Mouse (Mus musculus): ENCODE results near the gene Syt1. TPM values are rescaled to one million over a fixed set of nuclear protein-coding genes. Genes with fewer than 3 reads are reported as not detected.

The Syt1 gene
- polyA plus RNA-seq, 1 experiment: not detected

DNA sequence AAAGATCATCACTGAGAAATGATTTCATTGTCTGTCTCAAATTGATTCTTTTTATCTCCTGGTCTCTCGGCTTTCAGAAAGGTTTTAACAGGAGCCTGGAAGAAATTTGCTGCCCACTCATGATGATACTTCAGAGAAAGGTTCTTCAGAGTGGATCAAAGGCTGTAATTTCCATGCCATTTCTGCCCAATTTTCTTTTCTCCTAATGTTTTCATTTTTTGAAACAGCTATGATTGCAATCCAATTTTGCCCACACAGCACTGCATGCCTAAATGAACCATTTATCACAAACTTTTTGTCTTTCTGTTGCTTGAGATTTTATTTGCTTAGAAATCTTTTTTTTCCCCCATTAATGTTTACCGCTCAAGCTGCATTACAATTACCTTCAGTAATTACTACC, 257.5 kb downstream of the Syt1 start:
- no peaks in the 10 kb centered on the region for H3K4me1 ChIP-seq (ENCODE audit: control insufficient read depth, insufficient read depth, insufficient read length, low read length)
- H3K4me3 ChIP-seq (ENCODE audit: insufficient read depth, low read depth, low read length): no peak overlapping the region
- H3K27ac ChIP-seq (replicated peaks; ENCODE audit: low read depth, low read length): no peak overlapping the region

- no peaks in the 10 kb centered on the region for H3K4me1 ChIP-seq (ENCODE audit: control insufficient read depth, insufficient read depth, insufficient read length, low read length)
- no peak overlapping the region for H3K4me3 ChIP-seq (ENCODE audit: insufficient read depth, low read depth, low read length)
- no peak overlapping the region for H3K27ac ChIP-seq (replicated peaks; ENCODE audit: low read depth, low read length)
These were observed 267.0 kb downstream of the Syt1 start for GRCm38 (mm10) chr10:108743759-108744158.

- Histone ChIP-seq H3K4me1 (ENCODE audit: control insufficient read depth, insufficient read depth, insufficient read length, low read length) (no peaks in the 10 kb centered on the region), H3K27ac (replicated peaks; ENCODE audit: low read depth, low read length) (no peak overlapping the region), H3K4me3 (ENCODE audit: insufficient read depth, low read depth, low read length) (no peak overlapping the region)
These were observed 276.8 kb downstream of the Syt1 start for GRCm38 (mm10) chr10:108733982-108734381.

DNA sequence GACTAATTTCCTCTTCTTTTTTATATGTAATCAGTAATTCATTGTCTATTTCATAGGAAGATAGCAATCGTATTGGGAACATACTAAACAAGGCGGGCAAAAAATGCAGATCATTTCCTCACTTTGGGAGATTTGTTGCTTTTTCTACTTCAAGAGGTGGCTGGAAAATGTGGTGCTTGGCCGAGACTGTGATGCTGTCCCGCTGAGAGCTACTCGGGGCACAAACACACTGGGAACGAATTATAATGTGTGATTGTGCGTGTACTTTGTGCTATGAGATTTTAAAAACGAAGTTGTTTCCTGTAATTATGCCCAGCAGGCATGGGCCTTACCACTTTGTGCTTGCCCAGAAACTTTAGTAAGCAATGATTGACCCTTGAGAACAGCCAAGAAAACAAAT, 281.8 kb downstream of the Syt1 start:
- Histone ChIP-seq H3K27ac (replicated peaks; ENCODE audit: low read depth, low read length) (no peak overlapping the region), H3K4me3 (ENCODE audit: insufficient read depth, low read depth, low read length) (no peak overlapping the region), H3K4me1 (ENCODE audit: control insufficient read depth, insufficient read depth, insufficient read length, low read length) (no peaks in the 10 kb centered on the region)

GRCm38 (mm10) chr10:108726391-108726790, 284.4 kb downstream of the Syt1 start:
- no peak overlapping the region for H3K27ac ChIP-seq (replicated peaks; ENCODE audit: low read depth, low read length)
- no peaks in the 10 kb centered on the region for H3K4me1 ChIP-seq (ENCODE audit: control insufficient read depth, insufficient read depth, insufficient read length, low read length)

DNA sequence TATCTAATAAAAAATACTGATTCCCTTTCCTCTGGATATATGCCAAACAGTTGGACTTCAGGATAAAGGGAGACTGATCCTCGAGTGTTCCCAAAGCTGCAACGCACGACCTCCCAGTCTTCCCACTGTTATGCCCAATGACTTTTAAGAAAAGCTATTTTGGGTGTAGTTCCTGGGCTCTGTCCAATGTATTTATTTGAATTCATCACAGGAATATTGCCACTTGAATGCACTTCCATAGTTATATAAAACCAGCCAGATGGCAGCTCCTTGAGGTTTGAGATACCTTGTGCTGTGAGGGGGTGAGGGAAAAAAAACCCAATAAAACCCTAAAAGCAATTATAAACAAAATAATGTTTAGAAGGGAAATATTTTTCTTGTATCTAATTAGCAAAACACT, 285.9 kb downstream of the Syt1 start:
- Histone ChIP-seq H3K4me1 (ENCODE audit: control insufficient read depth, insufficient read depth, insufficient read length, low read length) (no peaks in the 10 kb centered on the region), H3K4me3 (ENCODE audit: insufficient read depth, low read depth, low read length) (no peak overlapping the region), H3K27ac (replicated peaks; ENCODE audit: low read depth, low read length) (no peak overlapping the region)

More at GRCm38 (mm10) chr10:108726391-108726790, 284.4 kb downstream of the Syt1 start:
- no peak overlapping the region for H3K4me3 ChIP-seq (ENCODE audit: insufficient read depth, low read depth, low read length)

GRCm38 (mm10) chr10:108710514-108710913, 300.3 kb downstream of the Syt1 start:
- no peak overlapping the region for H3K4me3 ChIP-seq (ENCODE audit: insufficient read depth, low read depth, low read length)
- no peak overlapping the region for H3K27ac ChIP-seq (replicated peaks; ENCODE audit: low read depth, low read length)
- no peaks in the 10 kb centered on the region for H3K4me1 ChIP-seq (ENCODE audit: control insufficient read depth, insufficient read depth, insufficient read length, low read length)

GRCm38 (mm10) chr10:108705658-108706057, 305.1 kb downstream of the Syt1 start:
- H3K4me1 ChIP-seq (ENCODE audit: control insufficient read depth, insufficient read depth, insufficient read length, low read length): no peaks in the 10 kb centered on the region
- H3K4me3 ChIP-seq (ENCODE audit: insufficient read depth, low read depth, low read length): no peak overlapping the region
- H3K27ac ChIP-seq (replicated peaks; ENCODE audit: low read depth, low read length): no peak overlapping the region

DNA sequence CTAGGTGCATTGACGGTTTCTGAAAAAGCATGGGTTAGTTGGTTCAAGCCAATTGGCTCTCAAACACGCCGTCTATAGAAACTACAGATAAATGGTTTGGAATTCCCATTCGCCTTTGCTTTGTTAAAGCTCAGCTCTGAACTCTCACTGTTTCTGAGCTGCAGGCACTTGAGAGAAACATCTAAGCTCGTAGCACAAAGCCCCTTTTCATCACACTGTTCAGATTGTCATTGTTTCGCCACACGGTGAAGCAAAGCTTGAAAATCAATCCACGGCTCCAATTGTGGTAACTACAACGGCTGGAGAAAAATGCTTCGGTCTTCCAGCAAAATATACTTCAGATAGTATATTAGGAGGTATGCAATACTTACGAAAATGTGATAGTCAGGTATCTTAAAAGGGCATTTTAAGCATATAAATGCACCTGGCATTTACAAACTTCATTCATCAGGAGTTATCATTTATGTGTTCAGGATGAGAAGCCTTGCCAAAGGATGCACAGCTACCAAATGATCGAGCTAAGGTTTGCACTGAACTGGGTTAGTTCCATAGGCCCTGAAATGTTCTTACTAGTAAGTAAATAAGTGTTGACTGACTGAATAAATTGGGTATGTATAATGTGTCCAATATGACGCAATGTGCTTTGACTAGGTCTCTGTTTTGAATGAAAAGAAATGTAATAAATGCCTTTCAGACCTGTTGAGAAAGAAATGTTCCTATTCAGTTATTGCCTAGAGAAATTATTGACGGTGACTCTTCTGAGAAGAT, 309.2 kb downstream of the Syt1 start:
- Histone ChIP-seq H3K4me1 (ENCODE audit: control insufficient read depth, insufficient read depth, insufficient read length, low read length) (no peaks in the 10 kb centered on the region), H3K27ac (replicated peaks; ENCODE audit: low read depth, low read length) (no peak overlapping the region), H3K4me3 (ENCODE audit: insufficient read depth, low read depth, low read length) (no peak overlapping the region)

DNA sequence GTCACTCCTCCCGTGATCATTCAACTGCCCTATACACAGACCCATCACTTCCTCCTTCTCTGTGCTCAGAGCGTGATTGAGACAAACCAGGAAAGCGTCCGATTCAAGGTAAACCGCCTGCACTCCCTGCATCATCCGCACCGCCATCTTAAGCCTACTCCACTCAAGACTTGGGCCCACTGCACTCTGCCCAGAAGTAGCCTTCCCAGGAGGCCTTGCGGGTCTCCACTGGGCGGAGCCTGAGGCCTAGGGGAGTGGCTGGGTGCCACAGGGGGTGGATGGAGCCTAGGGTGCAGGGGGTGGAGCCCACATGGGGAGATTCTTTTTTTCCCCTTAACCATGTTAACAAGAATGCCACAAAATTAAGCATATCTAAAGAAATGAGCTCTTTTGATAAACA, 310.8 kb downstream of the Syt1 start, which contains the start of gene Gm5136:
Gene Gm5136, minus strand, starts transcription at position 215 of the 400 bp plus-strand sequence.
- Histone ChIP-seq H3K4me1 (ENCODE audit: control insufficient read depth, insufficient read depth, insufficient read length, low read length) (no peaks in the 10 kb centered on the region), H3K27ac (replicated peaks; ENCODE audit: low read depth, low read length) (no peak within 1 kb of the TSS), H3K4me3 (ENCODE audit: insufficient read depth, low read depth, low read length) (no peak within 1 kb of the TSS)

- Histone ChIP-seq H3K4me3 (ENCODE audit: insufficient read depth, low read depth, low read length) (no peak overlapping the region), H3K4me1 (ENCODE audit: control insufficient read depth, insufficient read depth, insufficient read length, low read length) (no peaks in the 10 kb centered on the region), H3K27ac (replicated peaks; ENCODE audit: low read depth, low read length) (no peak overlapping the region)
These were observed 313.7 kb downstream of the Syt1 start for GRCm38 (mm10) chr10:108697062-108697461.

- Histone ChIP-seq H3K27ac (replicated peaks; ENCODE audit: low read depth, low read length) (no peak overlapping the region), H3K4me3 (ENCODE audit: insufficient read depth, low read depth, low read length) (no peak overlapping the region), H3K4me1 (ENCODE audit: control insufficient read depth, insufficient read depth, insufficient read length, low read length) (no peaks in the 10 kb centered on the region)
These were observed 319.8 kb downstream of the Syt1 start for GRCm38 (mm10) chr10:108690954-108691353.

GRCm38 (mm10) chr10:108686696-108687095, 324.1 kb downstream of the Syt1 start:
- no peak overlapping the region for H3K4me3 ChIP-seq (ENCODE audit: insufficient read depth, low read depth, low read length)
- H3K4me1 ChIP-seq (ENCODE audit: control insufficient read depth, insufficient read depth, insufficient read length, low read length): no peaks in the 10 kb centered on the region
- H3K27ac ChIP-seq (replicated peaks; ENCODE audit: low read depth, low read length): no peak overlapping the region

DNA sequence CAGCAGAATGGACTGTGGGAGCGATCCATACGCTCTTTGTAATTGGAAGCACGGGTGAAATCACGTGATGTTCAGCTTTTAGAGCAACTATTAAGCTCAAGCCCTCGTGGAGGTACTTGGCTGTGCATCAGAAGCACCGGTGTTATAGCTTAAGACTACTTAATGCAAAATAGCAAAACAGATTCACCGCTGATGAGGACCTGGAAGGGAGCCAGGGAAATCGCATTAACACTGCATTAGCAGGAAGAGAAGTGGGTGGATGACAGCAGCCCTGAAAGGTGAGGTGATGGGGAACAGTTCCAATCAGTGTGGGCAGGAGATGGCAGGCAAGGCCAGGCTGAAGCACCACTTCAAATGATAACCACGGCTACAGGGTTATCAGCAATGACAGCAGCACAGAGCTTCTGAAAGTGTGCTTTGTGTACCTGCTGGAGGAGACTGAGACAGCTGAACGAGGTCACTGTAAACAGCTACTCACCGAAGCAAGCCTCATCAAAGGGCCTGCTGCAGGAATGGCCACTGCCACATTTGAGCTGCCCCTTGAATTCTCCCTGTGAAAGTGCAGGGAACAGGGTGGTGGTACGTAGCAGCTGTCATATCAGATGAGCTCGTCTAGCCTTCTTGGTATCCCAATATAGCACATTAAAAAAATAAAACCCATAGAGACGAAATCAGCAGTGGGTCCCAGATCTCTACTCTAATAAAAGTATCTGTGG, 330.9 kb downstream of the Syt1 start:
- no peaks in the 10 kb centered on the region for H3K4me1 ChIP-seq (ENCODE audit: control insufficient read depth, insufficient read depth, insufficient read length, low read length)
- H3K4me3 ChIP-seq (ENCODE audit: insufficient read depth, low read depth, low read length): no peak overlapping the region
- H3K27ac ChIP-seq (replicated peaks; ENCODE audit: low read depth, low read length): no peak overlapping the region

DNA sequence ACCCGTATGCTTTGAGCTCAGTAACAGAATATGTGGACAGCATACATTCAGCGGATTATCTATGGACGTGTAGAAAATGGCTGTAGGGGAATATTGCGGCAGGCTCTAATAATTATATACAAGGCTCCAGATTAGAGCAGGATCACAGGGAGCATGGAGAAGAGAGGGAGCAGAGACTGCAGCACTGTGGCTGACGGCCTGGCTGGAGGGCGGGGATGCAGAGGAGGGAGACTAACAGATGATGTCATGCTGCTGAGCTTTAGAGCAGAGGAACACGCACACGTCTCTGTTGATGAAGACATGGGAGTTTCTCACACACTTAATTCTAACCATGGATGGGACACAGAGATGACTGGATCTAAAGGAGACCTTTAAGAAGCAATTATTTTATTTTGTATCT, 333.7 kb downstream of the Syt1 start:
- no peak overlapping the region for H3K27ac ChIP-seq (replicated peaks; ENCODE audit: low read depth, low read length)
- H3K4me1 ChIP-seq (ENCODE audit: control insufficient read depth, insufficient read depth, insufficient read length, low read length): no peaks in the 10 kb centered on the region
- no peak overlapping the region for H3K4me3 ChIP-seq (ENCODE audit: insufficient read depth, low read depth, low read length)

GRCm38 (mm10) chr10:108668944-108669343, 341.8 kb downstream of the Syt1 start:
- Histone ChIP-seq H3K27ac (replicated peaks; ENCODE audit: low read depth, low read length) (no peak overlapping the region), H3K4me1 (ENCODE audit: control insufficient read depth, insufficient read depth, insufficient read length, low read length) (no peaks in the 10 kb centered on the region), H3K4me3 (ENCODE audit: insufficient read depth, low read depth, low read length) (no peak overlapping the region)
